Mouse (Mus musculus) CH12.LX (cell line): Measurements from ENCODE around the gene Elane. TPM values are rescaled to one million over a fixed set of nuclear protein-coding genes. Genes with fewer than 3 reads are reported as not detected.

ENCODE experiments used
- DNase-seq: peaks from one replicate; pipeline ENCODE4 v3.0.0-alpha.2; 2013; ENCODE audit errors: extremely low read depth
- H3K27ac ChIP-seq: 2 replicates; pipeline ENCODE4 v1.5.1; 2012; ENCODE audit warnings: low read depth, mild to moderate bottlenecking, control low read depth, moderate library complexity; ENCODE audit not compliant: insufficient read depth
- H3K27me3 ChIP-seq: replicated peaks from 2 replicates; pipeline ENCODE3; 2012; ENCODE audit warnings: inconsistent platforms
- H3K36me3 ChIP-seq, 2 experiments: replicated peaks in 1 of 2; 2 replicates each; pipeline versions ENCODE3 to v1.6.1; 2012; ENCODE audit warnings: inconsistent platforms in 1 of 2, low read length in 1 of 2, mild to moderate bottlenecking in 1 of 2, mixed read lengths in 1 of 2, moderate library complexity in 1 of 2; ENCODE audit not compliant: control insufficient read depth in 1 of 2, insufficient read depth in 1 of 2
- H3K4me1 ChIP-seq, 2 experiments: 2 replicates each; pipeline ENCODE4 v1.6.1; 2012; ENCODE audit warnings: inconsistent platforms in 1 of 2, moderate library complexity in 1 of 2; ENCODE audit not compliant: insufficient read depth in 2 of 2, control insufficient read depth in 1 of 2
- H3K4me2 ChIP-seq: 2 replicates; pipeline ENCODE4 v1.6.1; 2012; ENCODE audit warnings: low read depth, mild to moderate bottlenecking, control low read depth; ENCODE audit not compliant: poor library complexity, insufficient read depth, severe bottlenecking
- H3K4me3 ChIP-seq, 3 experiments: fragments of 150-350 bp in 1 of 3; sonication (generic) in 1 of 3; replicated peaks in 1 of 3; 2 replicates each; pipeline versions ENCODE3 to v1.5.1; 2011 to 2012; ENCODE audit warnings: low read depth in 2 of 3, low read length in 2 of 3, mild to moderate bottlenecking in 2 of 3, moderate library complexity in 2 of 3, control low read depth in 1 of 3, improper control_type of control experiment in 1 of 3, inconsistent platforms in 1 of 3, mixed read lengths in 1 of 3; ENCODE audit not compliant: poor library complexity in 1 of 3
- H3K79me2 ChIP-seq: replicated peaks from 2 replicates; pipeline ENCODE4 v1.6.1; 2012; ENCODE audit warnings: mild to moderate bottlenecking, moderate library complexity; ENCODE audit not compliant: control insufficient read depth, poor library complexity, insufficient read depth, severe bottlenecking; ENCODE audit errors: extremely low read depth
- H3K9ac ChIP-seq: 2 replicates; pipeline ENCODE4 v1.6.1; 2012; ENCODE audit warnings: low read depth, mild to moderate bottlenecking, control low read depth, moderate library complexity; ENCODE audit not compliant: insufficient read depth
- H3K9me3 ChIP-seq: replicated peaks from 2 replicates; pipeline ENCODE3; 2012; ENCODE audit warnings: low read length, inconsistent platforms, mixed read lengths
- CHD2 ChIP-seq: IDR thresholded peaks from 2 replicates; pipeline ENCODE4 v1.6.1; 2011; ENCODE audit warnings: low read length, improper control_type of control experiment
- CTCF ChIP-seq, 2 experiments: IDR thresholded peaks in 1 of 2; conservative IDR thresholded peaks in 1 of 2; 2 replicates each; pipeline ENCODE4 v1.5.1; 2011 to 2012; ENCODE audit warnings: low read depth in 2 of 2, low read length in 2 of 2, improper control_type of control experiment in 1 of 2, inconsistent platforms in 1 of 2, mild to moderate bottlenecking in 1 of 2, moderate library complexity in 1 of 2
- EP300 ChIP-seq: IDR thresholded peaks from 2 replicates; pipeline ENCODE4 v1.6.1; 2011; ENCODE audit warnings: low read length, improper control_type of control experiment
- HCFC1 ChIP-seq: IDR thresholded peaks from 2 replicates; pipeline ENCODE4 v1.6.1; 2012; ENCODE audit warnings: low read depth, mild to moderate bottlenecking, inconsistent platforms, low read length, improper control_type of control experiment
- IRF4 ChIP-seq: IDR thresholded peaks from 2 replicates; pipeline ENCODE4 v1.6.1; 2014; ENCODE audit warnings: low read depth, mild to moderate bottlenecking, inconsistent platforms, low read length, improper control_type of control experiment
- MAX ChIP-seq: IDR thresholded peaks from 2 replicates; pipeline ENCODE4 v1.6.1; 2011; ENCODE audit warnings: low read length, improper control_type of control experiment
- MXI1 ChIP-seq: IDR thresholded peaks from 2 replicates; pipeline ENCODE4 v1.6.1; 2011; ENCODE audit warnings: mild to moderate bottlenecking, low read depth, low read length, improper control_type of control experiment
- NELFE ChIP-seq: IDR thresholded peaks from 2 replicates; pipeline ENCODE4 v1.6.1; 2011; ENCODE audit warnings: low read depth, low read length, improper control_type of control experiment
- POLR2A ChIP-seq: IDR thresholded peaks from 2 replicates; pipeline ENCODE4 v1.6.1; 2011; ENCODE audit warnings: low read depth, mild to moderate bottlenecking, improper control_type of control experiment, low read length
- RAD21 ChIP-seq: IDR thresholded peaks from 2 replicates; pipeline ENCODE4 v1.6.1; 2011; ENCODE audit warnings: low read depth, mild to moderate bottlenecking, low read length, improper control_type of control experiment, moderate library complexity
- SIN3A ChIP-seq: IDR thresholded peaks from 2 replicates; pipeline ENCODE4 v1.6.1; 2012; ENCODE audit warnings: low read length, improper control_type of control experiment, inconsistent platforms
- SMC3 ChIP-seq: IDR thresholded peaks from 2 replicates; pipeline ENCODE4 v1.6.1; 2011; ENCODE audit warnings: low read depth, low read length, improper control_type of control experiment
- ZC3H11A ChIP-seq: IDR thresholded peaks from 2 replicates; pipeline ENCODE4 v1.6.1; 2012; ENCODE audit warnings: low read depth, mild to moderate bottlenecking, inconsistent platforms, low read length, improper control_type of control experiment
- dilution Hi-C: fragments of 300-500 bp; cut with MboI; formaldehyde crosslinking; loops from 2 replicates; pipeline ENCODE4 v1.14.3; 2020; ENCODE audit warnings: low sequenced_read_pairs; ENCODE audit not compliant: extremely low pct_unique_long_range_greater_than_20kb, extremely low pct_ligation_motif_present
- in situ Hi-C: fragments of 300-500 bp; cut with MboI; formaldehyde crosslinking; loops from 3 replicates; pipeline ENCODE4 v1.14.3; 2019; ENCODE audit warnings: low sequenced_read_pairs, low pct_ligation_motif_present, low pct_unique_long_range_greater_than_20kb, mixed read lengths
- polyA plus RNA-seq: library from polyadenylated mRNA; unstranded; fragments of >175 nt; gene quantifications from 2 replicates; pipeline ENCODE4 v1.2.1, GENCODE M21; 2012; ENCODE audit warnings: low read depth; ENCODE audit not compliant: insufficient read length
- total RNA-seq, 2 experiments: library from RNA; depleted of rRNA; stranded (reverse); fragments of 300-350 nt in 1 of 2; fragments of >200 nt in 1 of 2; gene quantifications; 2 replicates each; pipeline ENCODE4 v1.2.3; 2012 to 2014

Gene Elane
- total and polyA plus RNA-seq, 3 experiments, result not detected

DNA sequence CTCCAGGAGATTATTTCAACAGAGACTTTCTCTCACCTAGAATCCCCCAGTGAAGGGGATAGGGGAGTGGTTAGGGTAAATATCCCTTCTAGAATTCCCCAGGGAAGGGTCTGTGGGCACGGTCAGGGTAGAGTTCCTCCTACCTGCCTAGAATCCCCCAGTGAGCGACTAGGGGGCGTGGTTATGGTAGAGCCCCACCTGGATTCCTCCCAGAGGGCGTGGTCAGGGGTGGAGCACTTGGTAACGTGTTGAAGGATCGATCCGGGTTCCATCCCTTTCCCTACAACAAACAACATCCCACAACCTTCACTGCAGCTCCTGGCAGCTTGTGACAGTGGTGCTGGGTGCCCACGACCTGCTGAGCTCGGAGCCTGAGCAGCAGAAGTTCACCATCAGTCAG is 5.3 kb upstream of the Elane start:
- dilution Hi-C loops, result no loop called here
- H3K4me3 ChIP-seq, result no peak overlapping the region
- H3K27ac ChIP-seq, result no peak overlapping the region
- H3K9me3 ChIP-seq, result no peaks in the 10 kb centered on the region
- TF ChIP-seq POLR2A, result no peak
- TF ChIP-seq MAX, result no peak
- TF ChIP-seq MXI1, result no peak
- peak; percentile 46 for DNase-seq
- no peak overlapping the region for H3K4me2 ChIP-seq
- H3K4me1 ChIP-seq, result peaks cover 19 to 48% of the 10 kb centered on the region in 2 experiments
- in situ Hi-C loops, result no loop called here
- H3K79me2 ChIP-seq, result no peaks in the 10 kb centered on the region
- no peak overlapping the region for H3K9ac ChIP-seq
- no peaks in the 10 kb centered on the region for H3K36me3 ChIP-seq
- peaks cover 3% of the 10 kb centered on the region for H3K27me3 ChIP-seq

DNA sequence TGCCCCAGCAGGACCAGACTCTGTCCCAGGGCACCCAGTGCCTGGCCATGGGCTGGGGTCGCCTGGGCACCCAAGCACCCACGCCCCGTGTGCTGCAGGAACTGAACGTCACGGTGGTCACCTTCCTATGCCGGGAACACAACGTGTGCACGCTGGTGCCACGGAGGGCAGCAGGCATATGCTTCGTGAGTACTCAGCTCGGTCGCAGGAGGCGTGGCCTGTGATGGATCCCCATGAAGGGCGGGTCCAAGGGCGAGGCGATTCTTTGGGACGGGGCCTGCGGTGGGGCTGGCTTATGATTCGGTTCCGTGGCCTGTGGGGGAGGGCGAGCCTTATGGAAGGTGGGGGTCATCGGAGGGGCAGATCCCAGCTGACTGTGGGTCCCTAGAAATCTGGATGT is 4.1 kb upstream of the Elane start:
- Histone ChIP-seq H3K4me2 (no peak overlapping the region), H3K27me3 (peaks cover 3% of the 10 kb centered on the region), H3K4me3 (no peak overlapping the region), H3K79me2 (no peaks in the 10 kb centered on the region), H3K9me3 (no peaks in the 10 kb centered on the region), H3K9ac (no peak overlapping the region), H3K36me3 (no peaks in the 10 kb centered on the region), H3K27ac (no peak overlapping the region), H3K4me1 (peaks cover 19 to 40% of the 10 kb centered on the region in 2 experiments)
- no peak for TF ChIP-seq SIN3A
- no peak for TF ChIP-seq ZC3H11A
- TF ChIP-seq SMC3, result no peak
- no peak for TF ChIP-seq CHD2
- dilution Hi-C loops, result no loop called here
- in situ Hi-C loops, result no loop called here
- DNase-seq, result no peak

DNA sequence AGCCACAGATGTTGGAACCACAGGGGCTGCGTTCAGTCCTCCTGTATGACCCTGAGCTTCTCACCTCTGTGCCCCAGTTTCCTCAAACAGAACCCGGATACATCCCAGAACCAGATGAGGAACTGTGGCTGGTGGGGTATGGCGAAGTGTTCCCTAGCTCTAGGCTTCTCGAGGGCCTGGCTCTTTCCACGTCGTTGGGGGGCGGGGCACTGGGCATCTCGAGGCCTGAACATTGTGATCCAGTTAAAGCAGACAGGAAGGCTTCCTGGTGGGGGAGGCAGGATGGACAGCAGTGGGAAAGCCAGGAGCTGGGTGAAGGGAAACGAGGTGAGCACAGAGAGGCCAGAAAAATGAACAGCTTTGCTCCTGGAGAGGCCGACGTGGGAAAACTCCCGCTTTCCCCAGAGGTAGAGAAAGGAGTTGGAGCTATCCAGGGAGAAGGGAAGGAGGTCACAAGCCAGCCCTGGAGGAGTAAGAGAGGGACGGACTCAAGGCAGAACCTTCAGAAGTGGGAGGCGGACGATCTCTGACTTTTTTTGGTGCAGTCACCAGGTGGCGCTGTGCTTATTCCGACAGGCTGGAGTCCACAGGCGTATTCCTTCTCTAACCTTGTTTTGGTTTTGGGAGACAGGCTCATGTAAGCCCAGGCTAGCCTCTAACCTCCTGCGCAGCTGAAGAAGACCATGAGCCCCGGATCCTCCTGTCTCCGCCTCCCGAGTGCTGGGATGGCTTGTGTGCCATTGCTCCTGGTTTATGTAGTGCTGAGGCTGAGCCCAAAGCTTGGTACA is 2.6 kb upstream of the Elane start:
- in situ Hi-C loops (no loop called here), dilution Hi-C loops (no loop called here)
- Histone ChIP-seq H3K9me3 (no peaks in the 10 kb centered on the region), H3K36me3 (no peaks in the 10 kb centered on the region), H3K9ac (no peak overlapping the region), H3K79me2 (no peaks in the 10 kb centered on the region), H3K4me2 (no peak overlapping the region), H3K27me3 (peaks cover 5% of the 10 kb centered on the region), H3K27ac (no peak overlapping the region), H3K4me1 (peaks cover 12 to 28% of the 10 kb centered on the region in 2 experiments), H3K4me3 (no peak overlapping the region)
- peak; percentile 81 to 83 for TF ChIP-seq CTCF (conservative IDR thresholded peaks at IDR 0.05 in 1 of 2, IDR thresholded peaks at IDR 0.05 in 1 of 2; ENCODE audit: low read depth in 2 of 2, low read length in 2 of 2)
- peak; percentile 57 for TF ChIP-seq RAD21
- TF ChIP-seq MAX, result no peak
- no peak for TF ChIP-seq EP300
- peak; percentile 80 for TF ChIP-seq SMC3
- peak; percentile 19; the same call in 1 of the 2 replicates for TF ChIP-seq HCFC1
- TF ChIP-seq IRF4, result peak; percentile 20; the same call in 1 of the 2 replicates
- TF ChIP-seq POLR2A, result no peak
- 0 out of 2 replicates have a peak, but pooled peaks have one; percentile 17 for TF ChIP-seq NELFE
- peak; percentile 79 for DNase-seq
